Mouse (Mus musculus): ENCODE results near the gene Sec24a.

DNA sequence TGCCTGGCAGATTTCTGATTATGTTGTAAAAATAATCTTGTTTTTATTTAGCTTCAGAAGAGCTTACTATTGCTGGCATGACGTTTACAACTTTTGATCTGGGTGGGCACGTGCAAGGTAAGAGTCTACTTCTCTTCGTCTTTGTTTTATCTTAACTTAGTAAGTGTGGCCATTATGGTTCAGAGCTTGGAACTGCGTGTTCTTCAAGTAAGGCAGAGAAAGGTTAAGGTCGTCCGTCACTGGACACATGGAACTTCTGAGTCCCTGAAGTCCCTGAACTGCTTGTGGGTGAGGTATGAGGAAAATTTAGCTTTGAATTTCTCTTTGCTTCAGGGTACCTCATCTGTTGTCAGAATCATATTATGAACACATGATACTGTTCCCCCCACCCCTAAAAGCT lies 19.3 kb upstream of the Sec24a start:
- TF ChIP-seq CTCF (IDR thresholded peaks at IDR 0.05; ENCODE audit: low read depth), result no peak
- no peak for TF ChIP-seq EP300 (optimal IDR thresholded peaks at IDR 0.05)

All from stomach, postnatal 0 days (tissue).